Mouse (Mus musculus): ENCODE data around the gene Abcb6. TPM values are rescaled to one million over a fixed set of nuclear protein-coding genes. Genes with fewer than 3 reads are reported as not detected.

Abcb6 gene
- 28.3 and 29.5 TPM in 2 replicates for polyA plus RNA-seq (2015; fragmentation: Nextera tagmentation; extraction: Ambion mirVana)

DNA sequence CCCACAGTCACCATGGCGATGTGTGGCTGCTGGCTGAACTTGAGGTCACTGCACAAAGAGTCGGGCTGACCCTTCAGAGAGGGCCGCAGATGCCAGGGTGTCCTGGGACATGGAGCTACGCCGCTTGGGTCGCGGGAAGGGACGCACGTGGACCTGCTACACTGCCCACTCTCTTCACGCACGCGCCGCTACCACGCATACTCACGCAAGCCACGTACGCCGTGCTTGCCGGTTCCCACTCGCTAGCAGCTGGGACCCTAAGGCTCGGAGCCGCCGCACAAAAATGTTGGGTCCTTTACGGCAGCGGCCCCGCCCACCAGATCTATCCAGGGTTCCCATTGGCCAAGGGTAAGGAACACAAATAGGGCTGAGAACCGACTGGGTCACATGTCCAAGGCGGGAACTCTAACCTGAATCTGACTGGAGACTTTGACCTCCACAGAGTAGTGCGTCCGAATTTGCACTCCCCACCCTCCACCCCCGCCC is at the start of gene Abcb6:
Gene Abcb6, minus strand, starts transcription at position 288 of the 486 bp plus-strand sequence.
- no peaks in the 10 kb centered on the region for H3K9me3 ChIP-seq
- peak within 1 kb of the TSS; percentile 53 for H3K4me3 ChIP-seq
- ATAC-seq (ENCODE audit: insufficient number of reproducible peaks, low FRiP score, low TSS enrichment, low read depth) = peak; percentile 83
- H3K9ac ChIP-seq = peak within 1 kb of the TSS; percentile 39
- 0% methylated on average over 31 of the region's 31 CpGs for WGBS
- H3K4me2 ChIP-seq = peak within 1 kb of the TSS; percentile 89
- peaks cover 19% of the 10 kb centered on the region for H3K4me1 ChIP-seq
- peaks cover 53% of the 10 kb centered on the region for H3K36me3 ChIP-seq
- peak within 1 kb of the TSS; percentile 33 for H3K27ac ChIP-seq
- H3K27me3 ChIP-seq = no peaks in the 10 kb centered on the region

DNA sequence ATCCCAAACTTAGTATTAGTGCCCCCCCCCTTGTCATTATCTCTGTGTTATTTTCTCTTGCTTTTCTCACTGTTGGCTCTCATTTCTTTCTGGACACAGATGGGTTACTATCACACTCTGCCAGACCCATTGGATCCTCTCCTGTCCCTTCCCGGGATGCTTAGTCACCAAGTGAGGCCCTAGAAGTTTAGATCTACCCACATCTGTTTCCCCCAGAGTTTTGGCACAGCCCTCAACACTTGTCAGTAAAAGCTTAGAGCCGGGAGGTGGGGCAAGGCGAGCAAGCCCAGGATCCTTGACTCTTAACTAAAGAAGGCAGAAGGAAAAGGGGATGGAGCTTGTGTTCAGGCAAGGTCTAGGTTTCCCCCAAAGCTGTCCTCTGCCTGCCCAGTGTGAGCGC is 49.0 kb upstream of the Abcb6 start:
- H3K27me3 ChIP-seq = no peaks in the 10 kb centered on the region
- no peak overlapping the region for H3K4me2 ChIP-seq
- H3K4me3 ChIP-seq = no peak overlapping the region
- H3K4me1 ChIP-seq = no peaks in the 10 kb centered on the region
- no peaks in the 10 kb centered on the region for H3K9me3 ChIP-seq
- no peak overlapping the region for H3K27ac ChIP-seq
- no peak for ATAC-seq (ENCODE audit: insufficient number of reproducible peaks, low FRiP score, low TSS enrichment, low read depth)
- H3K9ac ChIP-seq = no peak overlapping the region
- no peaks in the 10 kb centered on the region for H3K36me3 ChIP-seq
- WGBS = 51% methylated on average over 4 of the region's 4 CpGs

DNA sequence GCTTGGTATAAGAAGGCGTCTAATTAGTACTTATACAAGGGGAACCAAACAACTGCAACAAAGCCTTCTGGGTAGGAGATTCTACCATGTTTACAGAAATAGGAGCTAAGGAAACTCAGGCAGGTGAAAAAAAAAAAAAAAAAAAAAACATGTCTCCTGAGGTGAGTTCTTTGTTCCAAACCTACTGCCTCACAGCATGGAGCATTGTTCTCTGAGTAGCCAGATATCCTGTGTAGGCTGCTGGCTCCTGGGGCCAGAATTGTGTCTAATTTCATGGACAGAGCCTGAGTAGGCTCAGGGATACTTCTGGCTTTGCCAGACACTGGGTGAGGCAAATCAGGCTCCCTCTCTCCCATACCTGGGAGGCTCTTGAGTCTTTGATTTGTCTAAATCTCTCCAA is 47.5 kb upstream of the Abcb6 start:
- 73% methylated on average over 1 of the region's 1 CpGs for WGBS
- H3K27ac ChIP-seq = no peak overlapping the region
- no peaks in the 10 kb centered on the region for H3K36me3 ChIP-seq
- H3K4me1 ChIP-seq = no peaks in the 10 kb centered on the region
- H3K4me3 ChIP-seq = no peak overlapping the region
- no peak overlapping the region for H3K9ac ChIP-seq
- no peak for ATAC-seq (ENCODE audit: insufficient number of reproducible peaks, low FRiP score, low TSS enrichment, low read depth)
- H3K27me3 ChIP-seq = no peaks in the 10 kb centered on the region
- H3K4me2 ChIP-seq = no peak overlapping the region
- no peaks in the 10 kb centered on the region for H3K9me3 ChIP-seq

DNA sequence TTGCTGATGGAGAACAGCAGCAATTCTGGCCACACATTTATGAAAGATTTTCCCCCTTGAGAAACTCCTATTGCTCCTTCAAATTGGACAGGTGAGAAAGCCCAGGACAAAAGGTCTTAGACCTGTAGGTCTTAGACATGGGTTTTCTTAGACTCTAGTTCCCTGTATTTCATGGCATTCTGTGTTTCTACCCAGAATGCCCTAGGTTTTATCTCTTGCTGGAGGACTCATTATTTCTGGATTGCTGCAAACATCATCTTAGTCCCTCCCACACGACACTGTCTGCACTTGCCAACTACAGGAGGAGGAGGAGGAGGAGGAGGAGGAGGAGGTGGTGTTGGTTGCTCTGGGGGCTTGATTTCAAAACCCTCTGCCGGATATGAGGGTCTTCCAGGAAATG is 45.9 kb upstream of the Abcb6 start:
- no peaks in the 10 kb centered on the region for H3K4me1 ChIP-seq
- 62% methylated on average over 2 of the region's 2 CpGs for whole genome bisulfite sequencing
- no peaks in the 10 kb centered on the region for H3K9me3 ChIP-seq
- H3K4me3 ChIP-seq = no peak overlapping the region
- no peak overlapping the region for H3K9ac ChIP-seq
- H3K27me3 ChIP-seq = peaks cover 9% of the 10 kb centered on the region
- no peak overlapping the region for H3K4me2 ChIP-seq
- H3K27ac ChIP-seq = no peak overlapping the region
- H3K36me3 ChIP-seq = no peaks in the 10 kb centered on the region
- ATAC-seq (ENCODE audit: insufficient number of reproducible peaks, low FRiP score, low TSS enrichment, low read depth) = no peak

DNA sequence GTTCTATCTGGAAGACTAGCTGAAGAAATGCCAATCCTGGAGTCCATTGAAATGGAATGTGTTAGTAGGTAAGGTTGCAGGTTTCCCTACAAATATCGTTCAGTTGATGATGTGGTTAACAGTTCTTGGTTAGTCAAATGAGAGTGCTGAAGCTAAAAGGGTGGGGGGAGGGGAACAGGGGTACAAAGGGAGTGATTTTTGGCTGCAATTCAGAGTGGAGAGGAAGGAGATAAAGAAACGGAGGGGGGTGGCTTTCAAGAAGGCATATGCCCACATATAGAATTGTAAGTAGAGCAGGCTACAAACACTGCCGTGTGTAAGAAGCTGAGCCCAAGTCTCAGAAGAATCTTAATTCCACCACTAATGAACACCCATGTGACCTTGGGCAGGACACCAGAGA is 45.3 kb upstream of the Abcb6 start:
- H3K4me2 ChIP-seq = no peak overlapping the region
- no peaks in the 10 kb centered on the region for H3K9me3 ChIP-seq
- ATAC-seq (ENCODE audit: insufficient number of reproducible peaks, low FRiP score, low TSS enrichment, low read depth) = no peak
- H3K27me3 ChIP-seq = peaks cover 16% of the 10 kb centered on the region
- H3K4me3 ChIP-seq = no peak overlapping the region
- H3K4me1 ChIP-seq = no peaks in the 10 kb centered on the region
- no peak overlapping the region for H3K9ac ChIP-seq
- H3K27ac ChIP-seq = no peak overlapping the region
- H3K36me3 ChIP-seq = no peaks in the 10 kb centered on the region
- 68% methylated on average over 3 of the region's 3 CpGs for WGBS

DNA sequence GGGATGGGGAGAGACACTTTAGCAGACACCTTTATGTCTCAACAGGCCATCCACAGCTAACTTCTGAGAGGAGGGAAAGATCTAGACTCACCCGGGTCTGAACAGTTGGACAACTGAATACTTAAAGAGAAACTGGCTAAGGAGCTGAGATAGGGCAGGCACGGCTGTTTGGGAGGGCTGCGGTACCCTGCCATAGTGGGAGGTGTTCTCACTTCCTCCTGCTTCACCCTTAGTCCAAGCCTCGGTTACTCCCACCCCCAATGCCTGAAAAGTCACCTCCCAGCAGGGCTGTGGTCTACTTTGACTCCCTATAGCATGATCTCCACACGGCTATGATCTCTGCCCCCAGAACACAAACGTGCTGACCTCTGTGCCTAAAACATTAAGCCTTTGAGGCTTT is 43.3 kb upstream of the Abcb6 start:
- no peak for ATAC-seq (ENCODE audit: insufficient number of reproducible peaks, low FRiP score, low TSS enrichment, low read depth)
- H3K4me3 ChIP-seq = no peak overlapping the region
- H3K4me1 ChIP-seq = peaks cover 14% of the 10 kb centered on the region
- 65% methylated on average over 6 of the region's 6 CpGs for WGBS
- H3K27me3 ChIP-seq = peaks cover 35% of the 10 kb centered on the region
- H3K27ac ChIP-seq = no peak overlapping the region
- no peaks in the 10 kb centered on the region for H3K36me3 ChIP-seq
- H3K9me3 ChIP-seq = no peaks in the 10 kb centered on the region
- H3K9ac ChIP-seq = no peak overlapping the region
- no peak overlapping the region for H3K4me2 ChIP-seq

GRCm38 (mm10) chr1:75222926-75223325 is 42.7 kb upstream of the Abcb6 start:
- Histone ChIP-seq H3K4me3 (no peak overlapping the region), H3K9me3 (no peaks in the 10 kb centered on the region), H3K4me2 (no peak overlapping the region), H3K27ac (no peak overlapping the region), H3K9ac (no peak overlapping the region), H3K36me3 (no peaks in the 10 kb centered on the region), H3K27me3 (peaks cover 41% of the 10 kb centered on the region), H3K4me1 (peaks cover 20% of the 10 kb centered on the region)
- WGBS = 75% methylated on average over 6 of the region's 6 CpGs
- no peak for ATAC-seq (ENCODE audit: insufficient number of reproducible peaks, low FRiP score, low TSS enrichment, low read depth)

- peaks cover 22% of the 10 kb centered on the region for H3K4me1 ChIP-seq
These were observed 41.3 kb upstream of the Abcb6 start for GRCm38 (mm10) chr1:75221538-75221937.

DNA sequence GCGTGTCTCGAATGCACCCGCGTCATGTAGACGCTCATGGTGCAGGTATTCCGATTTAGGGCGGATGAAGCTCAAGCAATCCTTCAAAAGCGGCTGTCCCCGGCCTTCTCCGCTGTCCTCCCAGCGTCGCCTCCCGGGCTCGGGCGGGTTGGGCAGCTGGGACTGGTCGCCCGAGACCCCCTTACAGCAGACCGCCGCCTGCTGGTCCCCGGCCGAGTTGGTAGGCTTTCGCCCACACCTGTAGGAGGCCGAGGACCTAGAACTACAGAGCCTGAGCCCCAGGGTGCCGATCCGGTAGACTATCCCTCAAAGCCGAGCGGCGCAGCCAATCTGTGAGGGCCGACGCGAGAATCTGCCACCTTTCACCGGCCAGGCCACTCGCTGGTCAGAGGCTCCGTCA is 39.3 kb upstream of the Abcb6 start, which contains the start of gene Tuba4a:
Gene Tuba4a, minus strand, starts transcription at position 335 of the 400 bp plus-strand sequence.
- WGBS = 2% methylated on average over 34 of the region's 34 CpGs
- peaks cover 53% of the 10 kb centered on the region for H3K27me3 ChIP-seq
- H3K4me1 ChIP-seq = peaks cover 22% of the 10 kb centered on the region
- peak within 1 kb of the TSS; percentile 96 for H3K4me2 ChIP-seq
- peak within 1 kb of the TSS; percentile 57 for H3K4me3 ChIP-seq
- H3K9me3 ChIP-seq = no peaks in the 10 kb centered on the region
- H3K36me3 ChIP-seq = peaks cover 14% of the 10 kb centered on the region
- peak within 1 kb of the TSS; percentile 36 for H3K9ac ChIP-seq
- no peak for ATAC-seq (ENCODE audit: insufficient number of reproducible peaks, low FRiP score, low TSS enrichment, low read depth)
- peak within 1 kb of the TSS; percentile 43 for H3K27ac ChIP-seq

More at GRCm38 (mm10) chr1:75221538-75221937, 41.3 kb upstream of the Abcb6 start:
- no peak overlapping the region for H3K9ac ChIP-seq
- H3K27me3 ChIP-seq = peaks cover 53% of the 10 kb centered on the region
- H3K9me3 ChIP-seq = no peaks in the 10 kb centered on the region
- no peak overlapping the region for H3K27ac ChIP-seq
- no peak overlapping the region for H3K4me2 ChIP-seq
- H3K4me3 ChIP-seq = no peak overlapping the region
- ATAC-seq (ENCODE audit: insufficient number of reproducible peaks, low FRiP score, low TSS enrichment, low read depth) = no peak
- H3K36me3 ChIP-seq = no peaks in the 10 kb centered on the region
- WGBS = 67% methylated on average over 3 of the region's 3 CpGs

- H3K4me2 ChIP-seq = peak overlapping the region; percentile 96
- WGBS = under 1% methylated on average over 24 of the region's 24 CpGs
- peaks cover 19% of the 10 kb centered on the region for H3K36me3 ChIP-seq
- peaks cover 22% of the 10 kb centered on the region for H3K4me1 ChIP-seq
- no peaks in the 10 kb centered on the region for H3K9me3 ChIP-seq
- ATAC-seq (ENCODE audit: insufficient number of reproducible peaks, low FRiP score, low TSS enrichment, low read depth) = peak; percentile 81
- H3K9ac ChIP-seq = peak overlapping the region; percentile 36
- peak overlapping the region; percentile 57 for H3K4me3 ChIP-seq
- peaks cover 53% of the 10 kb centered on the region for H3K27me3 ChIP-seq
- peak overlapping the region; percentile 43; the same call in 1 of the 2 replicates for H3K27ac ChIP-seq
These were observed 38.9 kb upstream of the Abcb6 start for GRCm38 (mm10) chr1:75219078-75219477.

DNA sequence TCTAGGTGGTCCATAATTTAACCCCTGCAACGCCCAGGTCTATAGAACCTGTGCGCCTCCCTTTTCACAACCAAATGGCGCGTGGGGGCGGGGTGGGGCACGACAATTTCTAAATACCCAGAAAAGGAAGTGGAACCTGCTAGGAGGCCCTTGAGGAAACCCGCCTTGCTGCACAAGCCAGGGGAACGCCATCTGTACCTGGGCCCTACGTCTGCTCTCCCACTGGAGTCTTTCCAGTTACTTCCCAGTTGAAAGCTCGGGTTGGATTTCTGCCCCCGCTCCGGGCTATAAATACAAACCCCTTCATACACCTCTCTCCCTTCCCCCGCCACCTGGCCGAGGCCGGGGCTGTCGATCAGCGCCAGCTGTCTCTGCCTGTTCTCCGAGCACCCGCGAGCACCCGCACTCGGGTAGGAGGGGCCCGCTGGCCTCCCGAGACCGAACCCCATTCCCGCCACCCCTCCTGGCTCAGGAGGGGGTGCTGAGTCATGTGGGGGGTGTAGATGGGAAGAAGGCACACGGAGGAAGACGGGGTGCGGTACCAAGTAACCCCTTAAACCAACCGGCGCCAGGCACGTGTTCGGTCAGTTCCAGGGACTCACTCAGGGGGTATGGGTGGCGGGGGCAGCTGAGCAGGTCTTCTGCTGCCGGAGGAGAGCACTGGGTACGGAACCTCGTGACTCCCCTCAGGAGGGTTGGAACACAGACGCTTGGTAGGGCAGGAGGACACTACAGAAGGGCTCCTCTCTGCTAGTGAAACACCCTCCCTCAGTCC is 38.2 kb upstream of the Abcb6 start:
- H3K27me3 ChIP-seq = peaks cover 53% of the 10 kb centered on the region
- peak overlapping the region; percentile 43 for H3K27ac ChIP-seq
- H3K4me2 ChIP-seq = peak overlapping the region; percentile 96
- no peaks in the 10 kb centered on the region for H3K9me3 ChIP-seq
- peak overlapping the region; percentile 57 for H3K4me3 ChIP-seq
- ATAC-seq (ENCODE audit: insufficient number of reproducible peaks, low FRiP score, low TSS enrichment, low read depth) = peak; percentile 43; the same call in 1 of the 2 replicates
- peaks cover 22% of the 10 kb centered on the region for H3K4me1 ChIP-seq
- 1% methylated on average over 38 of the region's 38 CpGs for WGBS
- peak overlapping the region; percentile 36; the same call in 1 of the 2 replicates for H3K9ac ChIP-seq
- H3K36me3 ChIP-seq = peaks cover 25% of the 10 kb centered on the region

- H3K9me3 ChIP-seq = no peaks in the 10 kb centered on the region
- peak overlapping the region; percentile 57 for H3K4me3 ChIP-seq
- H3K27ac ChIP-seq = 0 out of 2 replicates have a peak overlapping the region, but pooled peaks have one; percentile 43
- peaks cover 31% of the 10 kb centered on the region for H3K36me3 ChIP-seq
- no peak overlapping the region for H3K9ac ChIP-seq
- H3K4me2 ChIP-seq = peak overlapping the region; percentile 96
- peaks cover 53% of the 10 kb centered on the region for H3K27me3 ChIP-seq
- no peak for ATAC-seq (ENCODE audit: insufficient number of reproducible peaks, low FRiP score, low TSS enrichment, low read depth)
- 2% methylated on average over 6 of the region's 6 CpGs for WGBS
- peaks cover 24% of the 10 kb centered on the region for H3K4me1 ChIP-seq
These were observed 37.7 kb upstream of the Abcb6 start for GRCm38 (mm10) chr1:75217893-75218226.

All from limb, embryonic 15.5 days (tissue).